Mouse (Mus musculus) midbrain, embryonic 11.5 days (tissue): ENCODE measurements around the gene Atp5h. TPM values are rescaled to one million over a fixed set of nuclear protein-coding genes. Genes with fewer than 3 reads are reported as not detected.
"Not testable (repeated sequence)": the region's sequence is repeated elsewhere in the genome, so short reads cannot be mapped to it uniquely, and the experiment has no call there.

Source experiments
- ATAC-seq: fragments of 200-750 bp; cut with Nextera tagmentation; 2 replicates; pipeline ENCODE4 v1.8.0; 2017; ENCODE audit warnings: moderate TSS enrichment, moderate library complexity; ENCODE audit not compliant: low FRiP score
- DNase-seq: peaks from one replicate; pipeline ENCODE4 v3.0.0; 2015; ENCODE audit warnings: low spot score; ENCODE audit errors: missing footprints
- H3K27ac ChIP-seq: fragments of 300-500 bp; sonication (generic); 2 replicates; pipeline ENCODE4 v1.5.1; 2014; ENCODE audit warnings: low read depth, low read length
- H3K27me3 ChIP-seq: fragments of 300-500 bp; sonication (generic); 2 replicates; pipeline ENCODE4 v1.6.1; 2014; ENCODE audit warnings: mild to moderate bottlenecking, low read length, moderate library complexity, mixed read lengths; ENCODE audit not compliant: control insufficient read depth, insufficient read depth
- H3K36me3 ChIP-seq: fragments of 300-500 bp; sonication (generic); 2 replicates; pipeline ENCODE4 v1.6.1; 2014; ENCODE audit warnings: mild to moderate bottlenecking, low read length, moderate library complexity, mixed read lengths; ENCODE audit not compliant: control insufficient read depth, insufficient read depth
- H3K4me1 ChIP-seq: fragments of 300-500 bp; sonication (generic); 2 replicates; pipeline ENCODE4 v1.6.1; 2014; ENCODE audit warnings: low read length; ENCODE audit not compliant: control insufficient read depth, insufficient read depth
- H3K4me2 ChIP-seq: fragments of 300-500 bp; sonication (generic); 2 replicates; pipeline ENCODE4 v1.6.1; 2014; ENCODE audit warnings: mild to moderate bottlenecking, moderate library complexity
- H3K4me3 ChIP-seq: fragments of 300-500 bp; sonication (generic); 2 replicates; pipeline ENCODE4 v1.5.1; 2014; ENCODE audit warnings: low read depth, low read length
- H3K9ac ChIP-seq: fragments of 300-500 bp; sonication (generic); 2 replicates; pipeline ENCODE4 v1.6.1; 2014; ENCODE audit warnings: low read length
- H3K9me3 ChIP-seq: fragments of 300-500 bp; sonication (generic); 2 replicates; pipeline ENCODE4 v1.6.1; 2016; ENCODE audit warnings: low read length; ENCODE audit not compliant: control insufficient read depth
- WGBS: fragments of 180-500 bp; shearing (Covaris S2); extraction: QIAGEN DNeasy Blood & Tissue Kit; methylation state at CpG from one replicate; pipeline ENCODE4 v1.1.7; 2014; 5-methylcytosine and 5-hydroxymethylcytosine counted together
- polyA plus RNA-seq: library from polyadenylated mRNA; unstranded; fragments of >200 nt; fragmentation: Nextera tagmentation; extraction: Ambion mirVana; gene quantifications from 2 replicates; pipeline ENCODE4 v1.2.1, GENCODE M21; 2014

The Atp5h gene
- polyA plus RNA-seq, 1 experiment from 2014 or later = 917 TPM

- Histone ChIP-seq H3K36me3 (no peaks in the 10 kb centered on the region), H3K4me3 (no peak overlapping the region), H3K9me3 (no peaks in the 10 kb centered on the region), H3K4me1 (no peaks in the 10 kb centered on the region), H3K4me2 (no peak overlapping the region), H3K9ac (no peak overlapping the region), H3K27ac (no peak overlapping the region), H3K27me3 (no peaks in the 10 kb centered on the region)
- ATAC-seq (no peak), DNase-seq (no peak)
- 87% methylated on average over 15 of the region's 15 CpGs for WGBS
Measured at GRCm38 (mm10) chr11:115455619-115456018, 35.9 kb upstream of the Atp5h start.

GRCm38 (mm10) chr11:115454822-115455221 lies 35.1 kb upstream of the Atp5h start:
- H3K4me1 ChIP-seq, H3K27me3 ChIP-seq, H3K9ac ChIP-seq, H3K36me3 ChIP-seq, DNase-seq, H3K4me2 ChIP-seq, ATAC-seq, H3K4me3 ChIP-seq, H3K27ac ChIP-seq, H3K9me3 ChIP-seq: not testable (repeated sequence)
- WGBS = 85% methylated on average over 6 of the region's 6 CpGs

- ATAC-seq (no peak), DNase-seq (no peak)
- Histone ChIP-seq H3K9ac (no peak overlapping the region), H3K4me2 (no peak overlapping the region), H3K4me3 (no peak overlapping the region), H3K27me3 (no peaks in the 10 kb centered on the region), H3K36me3 (no peaks in the 10 kb centered on the region), H3K9me3 (no peaks in the 10 kb centered on the region), H3K27ac (no peak overlapping the region), H3K4me1 (no peaks in the 10 kb centered on the region)
- WGBS = 72% methylated on average over 4 of the region's 4 CpGs
Measured at GRCm38 (mm10) chr11:115453306-115453705, 33.5 kb upstream of the Atp5h start.

- no peak overlapping the region for H3K4me2 ChIP-seq
- no peaks in the 10 kb centered on the region for H3K4me1 ChIP-seq
- H3K36me3 ChIP-seq = no peaks in the 10 kb centered on the region
- no peak overlapping the region for H3K27ac ChIP-seq
- no peaks in the 10 kb centered on the region for H3K27me3 ChIP-seq
- no peak overlapping the region for H3K9ac ChIP-seq
- ATAC-seq (no peak), DNase-seq (no peak)
- H3K9me3 ChIP-seq = no peaks in the 10 kb centered on the region
- H3K4me3 ChIP-seq = no peak overlapping the region
- 86% methylated on average over 7 of the region's 7 CpGs for WGBS
Measured at GRCm38 (mm10) chr11:115452281-115452860, 32.6 kb upstream of the Atp5h start.

- DNase-seq = peak; percentile 78
- H3K36me3 ChIP-seq = no peaks in the 10 kb centered on the region
- H3K27me3 ChIP-seq = no peaks in the 10 kb centered on the region
- no peaks in the 10 kb centered on the region for H3K9me3 ChIP-seq
- no peak for ATAC-seq
- no peak overlapping the region for H3K27ac ChIP-seq
- no peak overlapping the region for H3K9ac ChIP-seq
- WGBS = 90% methylated on average over 8 of the region's 8 CpGs
- H3K4me1 ChIP-seq = no peaks in the 10 kb centered on the region
- H3K4me2 ChIP-seq = no peak overlapping the region
- H3K4me3 ChIP-seq = no peak overlapping the region
Measured at GRCm38 (mm10) chr11:115451781-115452241, 32.0 kb upstream of the Atp5h start.

GRCm38 (mm10) chr11:115450176-115450575 lies 30.4 kb upstream of the Atp5h start:
- WGBS = 94% methylated on average over 7 of the region's 7 CpGs
- Histone ChIP-seq H3K4me3 (no peak overlapping the region), H3K27me3 (no peaks in the 10 kb centered on the region), H3K4me1 (no peaks in the 10 kb centered on the region), H3K27ac (no peak overlapping the region), H3K9ac (no peak overlapping the region), H3K4me2 (no peak overlapping the region), H3K9me3 (no peaks in the 10 kb centered on the region), H3K36me3 (no peaks in the 10 kb centered on the region)
- ATAC-seq (no peak), DNase-seq (no peak)

GRCm38 (mm10) chr11:115448998-115449397 lies 29.2 kb upstream of the Atp5h start:
- no peak for ATAC-seq
- Histone ChIP-seq H3K4me3 (no peak overlapping the region), H3K9ac (no peak overlapping the region), H3K27ac (no peak overlapping the region), H3K27me3 (no peaks in the 10 kb centered on the region), H3K4me1 (no peaks in the 10 kb centered on the region), H3K4me2 (no peak overlapping the region), H3K9me3 (no peaks in the 10 kb centered on the region), H3K36me3 (no peaks in the 10 kb centered on the region)
- DNase-seq = no peak
- WGBS = 65% methylated on average over 7 of the region's 7 CpGs

- no peak overlapping the region for H3K27ac ChIP-seq
Measured at GRCm38 (mm10) chr11:115448075-115448474, 28.3 kb upstream of the Atp5h start.

GRCm38 (mm10) chr11:115447321-115447885 lies 27.6 kb upstream of the Atp5h start:
- peak; percentile 64 for DNase-seq
- Histone ChIP-seq H3K36me3 (no peaks in the 10 kb centered on the region), H3K4me1 (no peaks in the 10 kb centered on the region), H3K9me3 (no peaks in the 10 kb centered on the region), H3K27ac (no peak overlapping the region), H3K4me3 (no peak overlapping the region), H3K4me2 (no peak overlapping the region), H3K9ac (no peak overlapping the region), H3K27me3 (no peaks in the 10 kb centered on the region)
- 83% methylated on average over 11 of the region's 11 CpGs for WGBS
- ATAC-seq = no peak

More at GRCm38 (mm10) chr11:115448075-115448474, 28.3 kb upstream of the Atp5h start:
- 83% methylated on average over 16 of the region's 16 CpGs for WGBS
- H3K27me3 ChIP-seq = no peaks in the 10 kb centered on the region
- no peaks in the 10 kb centered on the region for H3K36me3 ChIP-seq
- H3K9ac ChIP-seq = no peak overlapping the region
- no peak overlapping the region for H3K4me2 ChIP-seq
- H3K9me3 ChIP-seq = no peaks in the 10 kb centered on the region
- no peaks in the 10 kb centered on the region for H3K4me1 ChIP-seq
- ATAC-seq = no peak
- no peak overlapping the region for H3K4me3 ChIP-seq
- no peak for DNase-seq
